Mouse (Mus musculus): ENCODE data around the gene Ttc39a. TPM values are rescaled to one million over a fixed set of nuclear protein-coding genes. Genes with fewer than 3 reads are reported as not detected.
A peak's percentile ranks its signal among the peaks of the same experiment; 100 is the strongest.

Ttc39a gene
- polyA plus RNA-seq, 1 experiment, result 2.8 TPM

- WGBS, result under 1% methylated on average over 61 of the region's 68 CpGs
- Histone ChIP-seq H3K36me3 (ENCODE audit: control insufficient read depth, insufficient read depth, low read length) (no peaks in the 10 kb centered on the region), H3K27me3 (replicated peaks; ENCODE audit: control insufficient read depth, insufficient read depth, low read length) (no peaks in the 10 kb centered on the region), H3K4me1 (ENCODE audit: control insufficient read depth, insufficient read depth, low read length) (peaks cover 18% of the 10 kb centered on the region), H3K27ac (ENCODE audit: insufficient read depth, low read depth, low read length) (peak overlapping the region; percentile 83), H3K4me3 (ENCODE audit: insufficient read depth, low read depth, low read length) (peak overlapping the region; percentile 68)
- DNase-seq, result peak; percentile 54
- TF ChIP-seq CTCF (conservative IDR thresholded peaks at IDR 0.05; ENCODE audit: insufficient read depth, insufficient read length, low read depth, low read length), result no peak
- TF ChIP-seq POLR2A (IDR thresholded peaks at IDR 0.05; ENCODE audit: low read depth, low read length), result no peak
Observed at GRCm38 (mm10) chr4:109475577-109476553, 69.4 kb downstream of the Ttc39a start.

- Histone ChIP-seq H3K36me3 (ENCODE audit: control insufficient read depth, insufficient read depth, low read length) (no peaks in the 10 kb centered on the region), H3K27ac (ENCODE audit: insufficient read depth, low read depth, low read length) (peak overlapping the region; percentile 76), H3K4me3 (ENCODE audit: insufficient read depth, low read depth, low read length) (peak overlapping the region; percentile 68), H3K4me1 (ENCODE audit: control insufficient read depth, insufficient read depth, low read length) (peaks cover 17% of the 10 kb centered on the region), H3K27me3 (replicated peaks; ENCODE audit: control insufficient read depth, insufficient read depth, low read length) (no peaks in the 10 kb centered on the region)
- peak; percentile 46 for TF ChIP-seq POLR2A (IDR thresholded peaks at IDR 0.05; ENCODE audit: low read depth, low read length)
- TF ChIP-seq CTCF (conservative IDR thresholded peaks at IDR 0.05; ENCODE audit: insufficient read depth, insufficient read length, low read depth, low read length), result peak; percentile 24; the same call in 1 of the 2 replicates
- WGBS, result 2% methylated on average over 39 of the region's 39 CpGs
- peak; percentile 96 for DNase-seq
Observed at GRCm38 (mm10) chr4:109476554-109477014, 70.2 kb downstream of the Ttc39a start.

GRCm38 (mm10) chr4:109477454-109477853, 71.0 kb downstream of the Ttc39a start:
- Histone ChIP-seq H3K27ac (ENCODE audit: insufficient read depth, low read depth, low read length) (peak overlapping the region; percentile 97), H3K4me1 (ENCODE audit: control insufficient read depth, insufficient read depth, low read length) (peaks cover 9% of the 10 kb centered on the region), H3K27me3 (replicated peaks; ENCODE audit: control insufficient read depth, insufficient read depth, low read length) (no peaks in the 10 kb centered on the region), H3K36me3 (ENCODE audit: control insufficient read depth, insufficient read depth, low read length) (no peaks in the 10 kb centered on the region), H3K4me3 (ENCODE audit: insufficient read depth, low read depth, low read length) (no peak overlapping the region)
- WGBS, result 65% methylated on average over 3 of the region's 3 CpGs
- TF ChIP-seq CTCF (conservative IDR thresholded peaks at IDR 0.05; ENCODE audit: insufficient read depth, insufficient read length, low read depth, low read length) (no peak), POLR2A (IDR thresholded peaks at IDR 0.05; ENCODE audit: low read depth, low read length) (no peak)
- DNase-seq, result peak; percentile 80

GRCm38 (mm10) chr4:109481424-109481823, 75.0 kb downstream of the Ttc39a start:
- H3K4me1 ChIP-seq (ENCODE audit: control insufficient read depth, insufficient read depth, low read length), result peaks cover 4% of the 10 kb centered on the region; the same call in 1 of the 2 replicates
- H3K27me3 ChIP-seq (replicated peaks; ENCODE audit: control insufficient read depth, insufficient read depth, low read length), result no peaks in the 10 kb centered on the region
- DNase-seq, result no peak
- no peaks in the 10 kb centered on the region for H3K36me3 ChIP-seq (ENCODE audit: control insufficient read depth, insufficient read depth, low read length)
- 84% methylated on average over 2 of the region's 2 CpGs for WGBS
- no peak overlapping the region for H3K27ac ChIP-seq (ENCODE audit: insufficient read depth, low read depth, low read length)
- TF ChIP-seq POLR2A (IDR thresholded peaks at IDR 0.05; ENCODE audit: low read depth, low read length) (no peak), CTCF (conservative IDR thresholded peaks at IDR 0.05; ENCODE audit: insufficient read depth, insufficient read length, low read depth, low read length) (no peak)
- no peak overlapping the region for H3K4me3 ChIP-seq (ENCODE audit: insufficient read depth, low read depth, low read length)

- no peaks in the 10 kb centered on the region for H3K27me3 ChIP-seq (replicated peaks; ENCODE audit: control insufficient read depth, insufficient read depth, low read length)
- H3K36me3 ChIP-seq (ENCODE audit: control insufficient read depth, insufficient read depth, low read length), result no peaks in the 10 kb centered on the region
- no peak for DNase-seq
- 84% methylated on average over 1 of the region's 1 CpGs for WGBS
- H3K4me1 ChIP-seq (ENCODE audit: control insufficient read depth, insufficient read depth, low read length), result 0 out of 2 replicates have a peak, but pooled peaks cover under 1% of the 10 kb centered on the region
- no peak for TF ChIP-seq CTCF (conservative IDR thresholded peaks at IDR 0.05; ENCODE audit: insufficient read depth, insufficient read length, low read depth, low read length)
- no peak for TF ChIP-seq POLR2A (IDR thresholded peaks at IDR 0.05; ENCODE audit: low read depth, low read length)
- H3K4me3 ChIP-seq (ENCODE audit: insufficient read depth, low read depth, low read length), result no peak overlapping the region
- no peak overlapping the region for H3K27ac ChIP-seq (ENCODE audit: insufficient read depth, low read depth, low read length)
Observed at GRCm38 (mm10) chr4:109482701-109483100, 76.3 kb downstream of the Ttc39a start.

GRCm38 (mm10) chr4:109484621-109485020, 78.2 kb downstream of the Ttc39a start, which contains the start of gene Rnf11:
Rnf11 (minus strand) TSS chr4:109484728.
- DNase-seq, result no peak
- Histone ChIP-seq H3K27me3 (replicated peaks; ENCODE audit: control insufficient read depth, insufficient read depth, low read length) (no peaks in the 10 kb centered on the region), H3K27ac (ENCODE audit: insufficient read depth, low read depth, low read length) (no peak within 1 kb of the TSS), H3K36me3 (ENCODE audit: control insufficient read depth, insufficient read depth, low read length) (no peaks in the 10 kb centered on the region), H3K4me3 (ENCODE audit: insufficient read depth, low read depth, low read length) (no peak within 1 kb of the TSS), H3K4me1 (ENCODE audit: control insufficient read depth, insufficient read depth, low read length) (no peaks in the 10 kb centered on the region)
- no peak for TF ChIP-seq POLR2A (IDR thresholded peaks at IDR 0.05; ENCODE audit: low read depth, low read length)
- TF ChIP-seq CTCF (conservative IDR thresholded peaks at IDR 0.05; ENCODE audit: insufficient read depth, insufficient read length, low read depth, low read length), result no peak
- WGBS, result 87% methylated on average over 3 of the region's 3 CpGs

- H3K4me1 ChIP-seq (ENCODE audit: control insufficient read depth, insufficient read depth, low read length), result peaks cover 6% of the 10 kb centered on the region; the same call in 1 of the 2 replicates
- H3K27me3 ChIP-seq (replicated peaks; ENCODE audit: control insufficient read depth, insufficient read depth, low read length), result no peaks in the 10 kb centered on the region
- DNase-seq, result no peak
- H3K4me3 ChIP-seq (ENCODE audit: insufficient read depth, low read depth, low read length), result no peak overlapping the region
- TF ChIP-seq POLR2A (IDR thresholded peaks at IDR 0.05; ENCODE audit: low read depth, low read length) (no peak), CTCF (conservative IDR thresholded peaks at IDR 0.05; ENCODE audit: insufficient read depth, insufficient read length, low read depth, low read length) (no peak)
- H3K36me3 ChIP-seq (ENCODE audit: control insufficient read depth, insufficient read depth, low read length), result no peaks in the 10 kb centered on the region
- WGBS, result 77% methylated on average over 1 of the region's 1 CpGs
- no peak overlapping the region for H3K27ac ChIP-seq (ENCODE audit: insufficient read depth, low read depth, low read length)
Observed at GRCm38 (mm10) chr4:109488812-109489211, 82.4 kb downstream of the Ttc39a start.
